Mouse (Mus musculus): ENCODE measurements around the gene Acsm1.

DNA sequence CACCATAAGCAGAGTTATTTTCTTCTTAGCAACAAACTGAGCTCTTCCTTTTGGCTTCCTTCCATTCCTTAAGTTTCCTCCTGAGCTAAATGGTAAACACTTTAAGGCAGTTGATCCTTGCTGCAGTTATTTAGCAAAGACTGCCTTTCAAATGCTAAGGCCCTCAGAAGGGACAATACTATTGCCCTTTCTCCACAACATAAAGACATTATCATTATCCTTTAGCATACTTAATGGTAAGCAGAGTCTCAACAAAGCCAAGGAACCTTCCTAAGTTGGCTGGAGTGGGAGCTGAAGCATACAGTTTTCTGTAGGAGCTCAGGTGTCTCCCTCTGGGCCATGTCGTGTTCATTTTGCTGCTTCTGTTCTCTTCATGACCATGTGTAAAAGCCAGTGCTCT is 11.5 kb upstream of the Acsm1 start:
- TF ChIP-seq POLR2A (IDR thresholded peaks at IDR 0.05; ENCODE audit: borderline replicate concordance, extremely low read depth, insufficient read depth, insufficient read length, poor library complexity, severe bottlenecking): no peak
- no peak for TF ChIP-seq CTCF (IDR thresholded peaks at IDR 0.05; ENCODE audit: borderline replicate concordance, extremely low read depth, insufficient read depth, insufficient read length)
